Mouse (Mus musculus): ENCODE data around the gene Gabrb2.

DNA sequence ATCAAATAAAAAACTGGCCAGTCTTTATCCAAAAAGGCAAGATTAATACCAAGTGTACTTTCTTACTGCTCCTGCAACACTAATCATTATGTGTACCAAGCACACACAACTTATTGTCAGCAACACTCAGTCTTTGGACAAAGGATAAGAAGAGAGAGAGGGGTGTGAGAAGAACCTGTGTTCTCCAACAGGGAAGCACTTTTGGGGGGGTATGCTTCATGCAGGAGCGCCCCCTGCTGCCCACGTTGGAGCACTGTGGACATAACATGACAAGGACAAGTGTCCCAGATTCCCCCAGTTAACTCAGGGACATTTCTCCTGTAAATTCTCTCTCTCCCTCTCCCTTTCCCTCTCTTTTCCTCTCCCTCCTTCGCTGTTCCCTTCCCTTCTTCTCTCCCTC lies 3.7 kb downstream of the Gabrb2 start:
- no peak for TF ChIP-seq POLR2A (IDR thresholded peaks at IDR 0.05; ENCODE audit: extremely low read depth, insufficient read depth, low read length)
- peak; percentile 63 for TF ChIP-seq CTCF (IDR thresholded peaks at IDR 0.05; ENCODE audit: extremely low read depth, insufficient read depth, low read length)
